Mouse (Mus musculus) heart, postnatal 0 days (tissue): Measurements from ENCODE around the gene Marcks.

Experiments used
- CTCF ChIP-seq: IDR thresholded peaks from 2 replicates; pipeline ENCODE4 v1.5.1; 2016; ENCODE audit warnings: antibody characterized with exemption, control low read depth, low read depth
- EP300 ChIP-seq: IDR thresholded peaks from 2 replicates; pipeline ENCODE4 v1.6.1; 2016; ENCODE audit warnings: antibody characterized with exemption, low read depth

DNA sequence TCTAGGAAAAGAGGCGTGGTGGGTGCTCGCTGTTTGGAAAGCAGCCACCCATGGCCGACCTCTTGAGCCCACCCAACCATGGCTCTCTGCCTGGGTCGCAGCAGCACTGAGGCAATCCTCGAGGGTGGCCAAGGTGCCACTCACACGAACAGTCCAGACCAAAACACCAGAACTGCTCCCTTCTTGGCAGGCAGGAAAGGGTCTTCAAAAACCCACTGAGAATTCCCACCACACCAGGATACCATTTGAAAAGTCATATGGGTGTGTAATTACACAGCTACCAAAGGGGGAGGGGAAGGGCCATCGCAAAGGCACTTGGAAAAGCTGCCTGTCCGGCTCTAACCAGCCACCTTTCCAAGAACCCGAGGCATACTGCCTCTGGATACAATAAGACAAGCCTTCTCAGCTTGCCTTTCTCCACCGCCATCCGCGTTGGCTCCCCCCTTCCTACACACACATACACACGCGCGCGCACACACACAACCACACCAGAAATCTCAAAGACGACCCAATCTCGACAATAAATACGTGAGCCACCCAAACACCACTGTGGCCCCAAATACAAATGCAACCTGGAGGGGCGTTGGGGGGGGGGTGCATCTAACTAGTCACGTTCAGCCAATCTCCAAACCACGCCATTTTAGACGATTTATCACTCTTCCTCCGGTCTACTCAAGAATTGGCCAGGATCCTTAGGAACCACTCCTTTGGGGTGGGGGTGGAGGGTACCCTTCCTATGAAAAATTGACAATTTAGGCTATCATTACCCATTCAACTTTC is 999 bp downstream of the Marcks start:
- TF ChIP-seq CTCF: no peak
- no peak for TF ChIP-seq EP300
